Mouse (Mus musculus): ENCODE measurements around the gene Ppard.

DNA sequence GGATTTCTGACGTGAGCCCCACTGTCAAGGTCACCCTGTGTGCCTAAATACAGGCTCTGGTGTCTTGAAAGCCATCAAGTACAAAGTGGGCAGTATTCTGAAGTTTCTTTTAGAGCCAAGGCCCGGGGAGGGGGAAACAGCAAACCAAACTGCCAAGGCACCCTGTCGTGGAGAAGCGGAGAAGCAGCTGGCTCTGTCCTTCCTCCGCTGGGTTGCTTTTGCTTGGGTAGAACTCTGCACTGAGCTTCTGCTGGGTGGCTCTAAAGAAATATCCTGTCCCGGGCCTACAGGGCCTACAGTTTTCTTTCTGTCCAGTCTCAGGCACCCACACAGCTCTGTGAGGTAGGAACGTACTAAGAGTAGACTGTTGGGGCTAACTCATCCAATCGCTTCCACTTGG is 25.4 kb upstream of the Ppard start:
- TF ChIP-seq GATA1 (IDR thresholded peaks at IDR 0.05; ENCODE audit: borderline replicate concordance, low read length): no peak
- no peak for TF ChIP-seq FLI1 (IDR thresholded peaks at IDR 0.05; ENCODE audit: low read length)

Measured in megakaryocyte, embryonic 14.5 days (primary cell).